Mouse (Mus musculus): ENCODE measurements at regions not wholly inside any gene's neighbourhood (a gene's known extent, or its start where the extent isn't known, plus 50 kb on each side); places are given as distances from the start of the nearest gene placed in this dataset.
A peak's percentile ranks its signal among the peaks of the same experiment; 100 is the strongest.

DNA sequence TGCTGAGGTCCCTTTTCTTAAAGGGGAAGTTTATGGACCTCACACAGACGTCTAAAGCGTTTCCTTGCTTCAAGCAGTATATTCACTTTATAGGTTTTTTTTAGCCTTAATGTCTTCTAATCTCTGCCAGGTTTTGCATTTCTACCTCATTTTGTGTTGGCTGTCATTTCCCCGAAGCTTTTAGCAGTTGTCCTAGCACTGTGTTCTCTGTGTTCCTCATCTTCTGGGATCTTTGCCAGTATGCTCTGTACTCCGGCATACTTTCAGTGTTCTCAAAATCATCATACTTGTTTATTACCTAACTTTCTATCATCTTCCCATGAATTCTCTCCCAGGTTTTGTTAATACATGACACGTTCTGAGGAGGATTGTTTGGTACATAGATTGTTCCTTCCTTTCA is 333.5 kb upstream of the Lsamp start:
- DNase-seq (ENCODE audit: low spot score in 2 of 2): no peak

DNA sequence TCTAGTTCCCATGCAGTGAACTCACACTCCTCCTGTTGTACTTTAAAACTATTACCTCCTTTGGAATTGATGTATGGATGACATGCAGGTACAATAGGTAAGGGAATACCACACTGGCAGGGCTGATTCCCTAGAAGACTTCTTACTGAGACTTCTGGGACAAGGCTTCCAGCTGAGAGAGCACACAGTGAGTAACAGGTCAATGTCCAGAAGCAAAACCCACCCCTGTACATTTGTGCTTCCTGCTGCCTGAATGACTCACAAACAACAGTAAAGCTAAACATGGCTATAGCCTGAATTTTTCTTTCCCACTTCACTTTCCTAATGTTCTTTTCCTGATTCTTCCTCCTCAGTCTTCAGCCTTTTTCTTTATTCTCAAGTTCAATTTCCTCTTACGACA is 316.3 kb upstream of the Lsamp start:
- DNase-seq (ENCODE audit: low spot score in 2 of 2): no peak

DNA sequence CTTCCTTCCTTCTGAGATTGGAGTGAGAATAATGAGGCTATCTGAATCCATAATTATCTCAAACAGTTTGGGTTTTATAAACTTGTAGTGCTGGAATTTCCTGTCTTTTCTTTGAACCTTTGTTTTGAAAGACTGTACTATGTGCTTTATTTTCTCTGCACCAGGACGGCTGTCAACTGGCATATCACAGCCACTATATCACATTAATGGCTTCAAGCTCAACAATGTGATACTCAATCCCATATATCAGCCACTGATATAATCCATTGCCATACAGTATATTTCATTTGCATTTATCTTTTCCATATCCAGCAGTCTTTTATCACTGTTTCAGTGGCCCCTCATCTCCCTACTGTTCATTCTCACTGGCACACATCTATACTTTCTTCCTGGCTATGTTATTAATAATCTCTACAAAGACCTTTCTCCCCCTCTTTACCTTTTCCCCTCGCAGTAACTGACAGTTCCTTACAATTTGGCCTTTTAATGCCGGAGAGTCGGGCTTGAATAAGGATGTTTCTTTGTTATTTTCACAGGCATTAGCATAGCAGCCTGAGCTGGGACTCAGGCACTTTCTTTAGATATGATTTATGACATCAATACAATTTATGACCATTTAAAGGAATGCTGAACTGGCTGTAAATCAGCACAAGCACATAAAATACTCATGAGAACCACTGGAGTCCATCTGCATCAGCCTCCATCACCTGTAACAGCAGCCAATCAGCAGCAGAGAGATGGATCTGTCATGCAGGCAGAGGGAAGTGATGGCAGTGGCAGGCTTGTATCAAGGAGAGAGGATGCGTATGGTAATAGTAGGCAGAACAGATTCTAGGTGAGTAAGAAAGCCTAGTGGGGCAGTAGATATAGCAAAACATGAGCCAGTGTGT is 311.8 kb upstream of the Lsamp start:
- no peak for DNase-seq (ENCODE audit: low spot score in 2 of 2)

DNA sequence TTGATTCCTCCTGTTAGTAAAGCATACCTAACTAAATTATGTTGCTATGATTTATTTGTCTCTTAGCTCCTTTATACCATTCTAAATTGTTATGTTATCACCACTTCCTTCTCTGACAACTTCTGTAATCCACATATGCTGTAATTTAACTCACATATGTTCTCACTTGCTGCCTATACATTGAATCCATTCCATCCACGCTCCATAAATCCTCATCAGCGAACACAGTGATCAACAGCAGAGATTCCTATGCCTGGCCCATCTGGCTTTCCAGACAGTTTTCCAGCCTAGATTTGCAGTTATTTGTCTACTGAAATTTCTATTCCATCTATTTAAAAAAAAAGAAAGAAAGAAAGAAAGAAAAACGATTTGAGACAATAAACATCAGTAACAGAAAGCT is 308.4 kb upstream of the Lsamp start:
- no peak for DNase-seq (ENCODE audit: low spot score in 2 of 2)

DNA sequence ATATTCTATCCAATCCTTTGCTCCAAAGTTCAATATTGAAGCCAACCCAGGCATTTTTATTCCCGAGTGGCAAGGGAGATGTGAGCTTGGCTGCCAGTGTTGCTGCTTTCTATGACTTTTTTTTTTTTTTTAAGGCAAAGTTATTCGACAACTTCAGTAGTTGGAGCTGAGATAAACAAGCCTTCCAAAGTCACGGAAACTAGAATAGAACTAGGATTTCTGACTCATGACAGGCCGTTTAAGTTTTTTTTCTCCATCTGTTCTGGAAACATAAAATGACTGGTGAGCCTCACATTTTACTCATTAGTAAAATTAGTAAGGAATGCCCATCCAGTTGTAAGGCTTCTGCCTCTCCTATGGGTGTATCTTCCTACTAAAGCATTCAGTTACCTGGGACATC is 305.9 kb upstream of the Lsamp start:
- no peak for DNase-seq (ENCODE audit: low spot score in 2 of 2)

DNA sequence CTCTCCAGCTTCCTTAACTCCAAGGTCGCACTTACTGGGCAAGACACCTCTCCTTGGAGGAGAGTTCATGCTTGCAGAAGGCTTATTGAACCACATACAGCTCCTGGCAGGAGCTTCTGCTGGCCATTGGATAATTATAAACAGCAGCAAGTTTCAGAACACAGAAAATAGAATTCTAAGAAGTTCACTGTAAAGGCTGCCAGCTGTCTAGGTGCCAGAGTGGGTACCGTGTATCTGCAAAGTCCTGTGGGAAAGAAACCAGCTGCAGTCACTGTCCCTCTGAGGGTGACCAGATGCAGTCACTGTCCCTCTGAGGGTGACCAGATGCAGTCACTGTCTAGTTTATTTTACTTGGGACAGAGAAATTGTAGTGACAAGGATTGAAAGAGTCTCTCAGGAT is 291.1 kb upstream of the Lsamp start:
- DNase-seq (ENCODE audit: low spot score in 2 of 2): peak; percentile 15 to 63

DNA sequence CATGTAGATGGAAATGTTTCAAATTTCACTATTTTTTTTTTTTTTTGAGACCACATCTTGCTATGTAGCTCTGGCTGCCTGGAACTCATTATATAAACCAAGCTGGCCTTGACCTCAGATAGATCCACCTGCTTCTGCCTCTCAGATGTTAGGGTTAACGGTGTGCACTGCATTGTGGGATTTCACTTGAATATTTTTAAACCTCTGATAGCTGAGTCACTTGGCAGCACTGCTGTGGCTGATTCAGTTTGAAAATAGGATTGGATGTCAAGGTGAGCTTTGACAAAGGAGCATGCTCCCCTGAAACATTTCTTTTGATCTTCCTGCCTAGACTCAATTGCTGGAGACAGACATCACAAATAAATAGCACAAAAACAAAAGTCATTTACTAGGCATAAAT is 288.3 kb upstream of the Lsamp start:
- DNase-seq (ENCODE audit: low spot score in 2 of 2): peak; percentile 13 to 48

DNA sequence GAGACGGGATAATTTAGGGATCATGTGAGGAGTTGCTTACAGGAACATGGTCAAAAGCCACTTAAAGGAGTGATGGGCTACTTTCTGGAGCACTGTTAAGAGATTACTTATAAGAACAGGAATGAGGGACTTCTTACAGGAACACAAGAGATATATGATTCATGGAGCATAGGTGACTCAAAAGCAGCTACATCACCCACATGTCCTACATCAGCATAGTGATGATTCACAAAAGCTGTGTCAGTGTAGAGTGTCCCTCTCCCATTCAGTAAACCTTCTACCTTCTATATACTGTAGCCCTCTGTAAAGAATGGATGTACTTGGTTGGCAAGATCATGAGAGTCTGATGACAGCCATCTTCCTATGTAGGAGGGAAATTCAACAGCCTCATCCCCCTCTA is 285.0 kb upstream of the Lsamp start:
- no peak for DNase-seq (ENCODE audit: low spot score in 2 of 2)

DNA sequence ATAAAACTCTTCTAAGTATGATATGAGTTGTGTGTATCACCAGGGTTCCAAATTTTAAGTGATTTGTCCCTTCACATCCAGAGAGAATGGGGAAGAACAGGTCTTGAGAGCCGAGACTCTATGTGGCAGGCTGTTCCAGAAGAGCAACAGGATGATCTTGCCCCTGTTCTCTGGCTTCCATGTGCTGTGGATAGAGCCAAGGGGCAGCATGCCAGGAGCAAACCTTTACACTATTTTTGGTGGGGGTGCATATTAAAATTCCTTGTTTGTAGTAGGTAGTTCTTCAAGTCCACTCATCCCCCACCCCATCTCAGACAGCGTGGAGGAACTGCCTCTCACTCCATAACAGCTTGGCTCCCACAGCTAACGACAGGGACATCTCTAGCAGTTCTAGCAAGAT is 278.0 kb upstream of the Lsamp start:
- no peak for DNase-seq (ENCODE audit: low spot score in 2 of 2)

DNA sequence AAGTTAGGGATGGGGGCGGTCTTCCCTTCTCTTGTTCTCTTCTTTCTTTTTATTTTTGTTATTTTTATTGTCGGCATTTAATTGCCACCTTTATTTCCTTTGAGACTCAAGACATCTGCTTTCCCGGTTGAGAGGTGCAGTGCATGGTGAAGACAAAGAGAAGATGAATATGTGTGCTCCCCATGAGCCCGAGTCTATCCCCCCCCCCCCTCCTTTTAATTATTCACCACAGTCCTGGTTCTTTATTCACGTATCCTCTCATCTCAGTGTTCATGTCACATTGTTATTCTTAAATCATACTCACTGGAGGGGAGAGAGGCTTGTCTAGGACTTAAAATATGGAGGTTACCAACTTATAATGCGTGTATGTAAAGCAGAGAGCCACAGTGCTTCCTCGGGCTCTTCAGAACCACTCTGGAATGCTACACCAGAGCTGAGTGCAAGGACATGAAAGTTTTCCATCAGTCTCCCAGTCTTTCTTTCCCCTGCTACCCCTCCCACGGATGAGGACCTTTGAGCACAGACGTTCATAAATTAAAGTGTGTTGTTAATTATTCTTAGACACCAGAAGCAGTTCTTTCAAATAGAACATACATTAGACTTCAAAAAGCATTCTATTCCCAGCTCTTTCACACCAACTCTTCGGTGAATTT is 274.6 kb upstream of the Lsamp start:
- DNase-seq (ENCODE audit: low spot score in 2 of 2): no peak

DNA sequence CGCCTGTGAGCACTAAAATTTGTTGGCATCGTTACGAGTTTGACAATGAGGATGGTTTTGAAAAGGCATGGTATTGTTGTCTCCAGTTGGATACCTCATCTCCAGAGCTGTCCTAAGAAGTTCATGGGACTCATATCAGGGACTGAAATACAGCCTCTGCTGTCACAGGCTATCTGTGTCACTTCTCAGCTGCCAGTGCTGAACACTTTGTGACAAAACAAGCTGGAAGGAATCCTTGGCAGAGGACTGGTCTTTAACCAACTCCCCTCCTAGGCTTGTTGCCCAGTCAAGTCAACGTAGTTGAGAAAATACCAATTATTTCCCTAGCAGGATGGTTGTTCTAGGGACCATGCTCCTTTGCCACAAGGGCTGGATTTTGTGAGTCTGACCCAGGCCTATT is 256.6 kb upstream of the Lsamp start:
- peak; percentile 38 to 47 for DNase-seq (ENCODE audit: low spot score in 2 of 2)

DNA sequence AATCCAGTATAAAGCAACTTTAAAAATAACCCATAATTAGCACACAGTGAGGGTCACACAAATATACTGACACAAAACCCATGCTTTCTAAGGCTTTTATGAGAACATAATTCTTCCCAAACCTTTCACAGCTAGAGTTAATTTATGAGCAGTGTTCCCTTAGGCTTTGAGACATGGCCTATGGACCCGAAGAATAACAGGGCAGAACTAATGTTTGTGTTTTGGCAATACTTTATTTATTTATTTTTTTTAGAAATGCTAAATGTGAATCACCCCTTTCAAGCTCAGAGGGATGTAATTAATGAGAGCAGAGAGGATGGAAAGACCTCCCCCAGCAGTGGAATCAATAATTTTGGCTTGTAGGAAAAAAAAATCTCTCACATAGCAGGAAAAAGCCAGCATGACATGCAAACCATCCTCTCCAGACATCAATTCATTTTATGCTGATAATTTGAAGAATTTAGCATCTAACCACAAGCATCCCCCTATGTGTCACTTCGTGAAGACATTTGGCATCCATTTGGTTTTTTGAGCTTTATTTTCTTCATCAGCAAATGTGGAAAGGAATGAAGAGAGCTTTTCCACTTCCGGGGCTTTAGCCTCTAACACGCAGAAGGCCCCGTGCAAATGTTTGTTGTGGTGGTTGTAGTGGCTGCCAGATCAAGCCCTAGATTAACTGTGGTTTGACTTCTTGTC is 238.0 kb upstream of the Lsamp start:
- no peak for DNase-seq (ENCODE audit: low spot score in 2 of 2)

DNA sequence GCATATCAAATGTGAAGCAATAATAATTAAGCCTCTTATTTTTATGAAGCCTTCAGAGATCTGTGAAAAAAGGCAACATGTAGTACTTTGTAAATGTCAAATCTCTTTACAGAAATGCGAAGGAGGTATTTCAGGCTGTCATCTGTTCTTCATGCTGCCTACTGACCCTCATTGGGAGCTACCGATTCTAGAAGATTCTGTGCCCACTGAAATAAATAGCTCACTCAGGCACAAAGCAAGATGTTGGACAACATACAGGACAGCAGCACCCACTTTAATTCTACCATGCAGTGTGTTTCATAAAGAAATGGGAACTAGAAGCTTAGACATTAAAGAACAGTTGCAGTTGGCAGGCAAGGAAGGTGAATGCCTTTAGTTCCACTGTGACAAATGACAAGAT is 232.4 kb upstream of the Lsamp start:
- DNase-seq (ENCODE audit: low spot score in 2 of 2): no peak

DNA sequence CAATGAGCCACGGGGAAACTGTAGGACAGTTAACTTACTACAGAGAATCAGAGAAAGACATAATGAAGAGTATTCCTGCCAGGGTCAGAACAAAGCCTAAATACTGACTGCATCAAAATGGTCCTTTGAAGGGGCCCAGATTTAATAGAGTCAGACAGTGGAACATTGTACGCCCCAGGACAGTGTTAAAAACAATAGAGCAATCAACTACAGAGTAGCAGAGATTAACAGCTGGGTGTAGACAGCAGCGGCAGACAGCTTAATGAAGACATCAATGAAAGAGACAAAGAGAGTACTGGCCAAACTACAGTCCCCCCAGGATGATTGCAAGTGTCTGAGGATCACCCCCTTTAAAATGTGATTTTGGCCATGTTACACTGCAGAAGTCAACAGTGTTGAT is 183.1 kb upstream of the Lsamp start:
- DNase-seq (ENCODE audit: low spot score in 2 of 2): no peak

DNA sequence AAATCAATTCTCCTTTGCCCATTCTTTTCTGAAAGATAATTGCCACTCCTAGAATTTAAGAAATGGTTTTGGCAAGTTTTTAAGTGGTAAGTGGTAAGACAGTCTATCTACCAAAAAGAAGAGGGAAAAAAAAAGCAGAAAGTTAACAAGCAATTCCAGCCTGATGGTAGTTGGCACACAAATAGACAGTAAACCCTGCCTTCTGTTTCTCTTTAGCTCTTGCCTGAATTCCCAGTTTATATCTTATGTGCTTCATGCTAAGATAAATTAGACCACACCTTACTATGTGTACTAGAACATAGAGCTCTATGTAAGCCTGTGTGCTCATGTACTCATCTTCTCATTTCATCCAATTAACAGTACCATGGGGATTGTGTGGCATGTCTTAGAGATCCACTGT is 164.0 kb upstream of the Lsamp start:
- no peak for DNase-seq (ENCODE audit: low spot score in 2 of 2)

DNA sequence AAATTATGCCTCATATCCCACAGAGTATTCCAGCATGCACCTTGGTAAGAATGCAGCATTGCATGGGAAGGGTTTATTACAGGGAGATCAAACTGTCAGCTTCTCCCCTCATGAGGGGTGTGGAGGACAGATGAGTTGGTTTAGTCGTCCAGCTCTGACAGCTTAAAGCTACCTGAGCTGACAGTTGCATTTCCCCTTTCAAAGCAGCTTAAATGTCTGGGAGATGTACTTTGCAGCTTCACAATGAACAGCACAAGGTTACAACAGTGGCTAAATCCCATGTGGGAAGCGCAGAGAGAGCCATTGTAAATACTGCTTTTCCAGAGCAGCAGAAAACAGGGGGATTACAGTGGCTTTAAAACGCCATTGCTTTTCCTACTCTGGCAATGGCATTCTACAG is 149.9 kb upstream of the Lsamp start:
- no peak for DNase-seq (ENCODE audit: low spot score in 2 of 2)

DNA sequence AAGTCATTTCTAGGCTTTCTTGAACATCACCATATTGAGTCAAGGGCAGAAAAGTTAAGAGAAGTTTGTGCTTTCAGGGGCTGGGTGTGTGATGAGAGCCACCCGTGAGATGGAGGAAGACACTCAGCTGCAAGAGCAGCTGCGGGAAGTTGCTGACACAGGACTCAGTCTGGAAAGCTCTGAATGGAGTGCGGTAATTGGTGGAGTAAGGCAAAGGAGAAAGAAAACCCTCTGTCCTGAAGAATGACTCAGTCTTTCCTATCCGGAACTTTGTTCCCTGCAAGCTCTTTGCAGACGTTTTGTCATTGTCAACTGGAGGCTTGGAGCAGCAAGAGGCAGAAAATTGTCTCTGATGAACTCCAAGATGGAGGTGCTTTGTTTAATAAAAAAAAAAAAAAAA is 102.6 kb upstream of the Lsamp start:
- DNase-seq (ENCODE audit: low spot score in 2 of 2): no peak

DNA sequence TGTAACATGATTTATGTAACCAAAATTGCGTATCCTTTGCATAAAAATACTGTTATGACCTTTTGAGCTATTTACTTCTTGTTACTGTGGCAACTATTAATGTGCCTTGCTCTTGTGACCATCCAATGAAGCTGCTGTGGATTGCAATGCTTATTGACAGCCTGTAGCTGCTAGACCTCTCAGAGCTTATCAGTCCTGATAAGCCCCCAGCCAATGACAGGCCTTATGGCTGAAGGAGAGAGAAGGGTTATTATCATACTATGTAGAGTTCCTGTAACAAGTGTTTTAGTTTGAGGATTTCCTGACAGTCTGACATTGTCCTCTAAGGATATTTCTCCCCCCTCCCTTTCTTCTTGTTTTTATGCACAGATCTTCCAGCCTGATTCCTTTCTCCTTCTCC is 96.2 kb upstream of the Lsamp start:
- DNase-seq (ENCODE audit: low spot score in 2 of 2): no peak
